Mouse (Mus musculus): ENCODE measurements around the gene Lhfp. TPM values are rescaled to one million over a fixed set of nuclear protein-coding genes. Genes with fewer than 3 reads are reported as not detected.
A peak's percentile ranks its signal among the peaks of the same experiment; 100 is the strongest.

Gene Lhfp
- polyA plus RNA-seq (2012; rRNA removed), result 114 and 132 TPM in 2 replicates

GRCm38 (mm10) chr3:53041411-53042239 lies at the start of gene Lhfp:
Lhfp (plus strand) TSS chr3:53041528.
- TF ChIP-seq POLR2A (IDR thresholded peaks at IDR 0.05; ENCODE audit: borderline replicate concordance, insufficient read depth, low read length) (peak; percentile 63; the same call in 1 of the 2 replicates), CTCF (IDR thresholded peaks at IDR 0.05; ENCODE audit: borderline replicate concordance, insufficient read depth, low read depth, low read length) (peak; percentile 24)
- DNase-seq, result peak; percentile 83 to 84
- WGBS, result under 1% methylated on average over 56 of the region's 58 CpGs
- Histone ChIP-seq H3K27me3 (ENCODE audit: control insufficient read depth, insufficient read depth, low read length) (no peaks in the 10 kb centered on the region), H3K4me1 (ENCODE audit: control insufficient read depth, insufficient read depth, low read length) (peaks cover 4% of the 10 kb centered on the region; the same call in 1 of the 2 replicates), H3K4me3 (replicated peaks; ENCODE audit: insufficient read depth, low read depth, low read length) (peak within 1 kb of the TSS; percentile 95), H3K27ac (ENCODE audit: insufficient read depth, low read length) (peak within 1 kb of the TSS; percentile 74)

GRCm38 (mm10) chr3:52993296-52993695 lies 48.0 kb upstream of the Lhfp start:
- Histone ChIP-seq H3K4me1 (ENCODE audit: control insufficient read depth, insufficient read depth, low read length) (no peaks in the 10 kb centered on the region), H3K27ac (ENCODE audit: insufficient read depth, low read length) (no peak overlapping the region), H3K27me3 (ENCODE audit: control insufficient read depth, insufficient read depth, low read length) (no peaks in the 10 kb centered on the region), H3K4me3 (replicated peaks; ENCODE audit: insufficient read depth, low read depth, low read length) (no peak overlapping the region)
- TF ChIP-seq POLR2A (IDR thresholded peaks at IDR 0.05; ENCODE audit: borderline replicate concordance, insufficient read depth, low read length), result no peak
- no peak for TF ChIP-seq CTCF (IDR thresholded peaks at IDR 0.05; ENCODE audit: borderline replicate concordance, insufficient read depth, low read depth, low read length)
- WGBS, result 88% methylated on average over 10 of the region's 10 CpGs
- DNase-seq, result no peak

DNA sequence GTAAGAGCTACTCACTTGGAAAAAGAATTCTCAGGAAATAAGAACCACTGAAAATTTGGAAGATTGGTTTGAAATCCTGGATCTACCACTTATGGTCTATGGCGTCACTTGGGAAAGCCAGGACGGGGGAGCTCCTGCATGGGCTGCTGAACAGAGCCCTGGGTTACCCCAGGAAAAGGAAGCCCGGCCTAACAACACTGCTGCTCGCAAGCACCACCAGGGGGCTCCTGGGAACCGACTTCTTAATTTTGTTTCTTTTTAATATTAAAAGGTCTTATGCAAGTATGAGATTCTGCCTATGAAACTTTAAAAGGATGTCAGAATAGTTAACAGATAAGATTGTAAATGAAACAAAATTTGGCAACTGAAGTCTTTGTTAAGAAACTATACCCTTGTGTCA lies 46.7 kb upstream of the Lhfp start:
- TF ChIP-seq POLR2A (IDR thresholded peaks at IDR 0.05; ENCODE audit: borderline replicate concordance, insufficient read depth, low read length) (no peak), CTCF (IDR thresholded peaks at IDR 0.05; ENCODE audit: borderline replicate concordance, insufficient read depth, low read depth, low read length) (peak; percentile 25; the same call in 1 of the 2 replicates)
- DNase-seq, result no peak
- Histone ChIP-seq H3K4me3 (replicated peaks; ENCODE audit: insufficient read depth, low read depth, low read length) (no peak overlapping the region), H3K27ac (ENCODE audit: insufficient read depth, low read length) (no peak overlapping the region), H3K27me3 (ENCODE audit: control insufficient read depth, insufficient read depth, low read length) (no peaks in the 10 kb centered on the region), H3K4me1 (ENCODE audit: control insufficient read depth, insufficient read depth, low read length) (no peaks in the 10 kb centered on the region)
- 55% methylated on average over 5 of the region's 5 CpGs for WGBS

DNA sequence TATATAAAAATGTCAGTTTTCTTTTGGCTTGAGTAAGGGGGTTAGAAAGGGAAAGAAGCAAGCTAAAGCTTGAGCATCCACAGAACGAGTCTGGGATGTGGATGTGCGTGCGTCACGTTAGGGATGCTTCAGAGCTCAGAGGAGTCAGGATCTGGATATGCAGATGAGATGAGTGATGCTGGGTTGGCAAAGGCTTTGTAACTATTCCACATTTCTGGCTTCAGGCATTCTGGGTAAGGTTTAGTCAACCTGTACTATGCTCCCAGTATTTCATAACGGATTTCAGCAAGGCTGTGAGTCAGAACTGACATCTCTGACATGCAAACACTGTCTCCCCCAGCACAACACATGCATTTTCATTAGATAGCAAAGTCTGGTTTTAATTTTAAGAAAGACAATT lies 44.7 kb upstream of the Lhfp start:
- no peak overlapping the region for H3K27ac ChIP-seq (ENCODE audit: insufficient read depth, low read length)

DNA sequence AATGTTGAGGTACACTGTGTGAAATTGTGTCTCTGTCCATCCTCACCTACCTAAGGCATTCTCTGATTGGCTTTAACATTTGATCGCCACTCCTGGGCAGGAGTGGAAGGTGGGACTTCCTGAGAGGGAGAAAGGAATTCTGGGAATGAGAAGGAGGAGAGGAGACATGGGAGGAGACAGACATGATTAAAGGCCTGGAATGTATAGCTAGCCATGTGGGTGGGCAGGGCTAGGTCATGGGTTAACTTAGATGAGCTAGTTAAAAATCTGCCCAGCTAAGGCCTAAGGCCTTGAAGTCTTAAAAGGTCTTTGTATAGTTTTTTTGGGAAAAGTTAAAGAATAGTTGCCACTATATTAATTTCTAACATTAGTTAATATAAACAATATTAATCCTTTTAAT lies 43.9 kb upstream of the Lhfp start:
- DNase-seq, result no peak
- H3K4me1 ChIP-seq (ENCODE audit: control insufficient read depth, insufficient read depth, low read length), result no peaks in the 10 kb centered on the region
- WGBS, result 93% methylated on average over 1 of the region's 1 CpGs
- H3K27me3 ChIP-seq (ENCODE audit: control insufficient read depth, insufficient read depth, low read length), result no peaks in the 10 kb centered on the region
- H3K4me3 ChIP-seq (replicated peaks; ENCODE audit: insufficient read depth, low read depth, low read length), result no peak overlapping the region
- H3K27ac ChIP-seq (ENCODE audit: insufficient read depth, low read length), result no peak overlapping the region
- no peak for TF ChIP-seq POLR2A (IDR thresholded peaks at IDR 0.05; ENCODE audit: borderline replicate concordance, insufficient read depth, low read length)
- TF ChIP-seq CTCF (IDR thresholded peaks at IDR 0.05; ENCODE audit: borderline replicate concordance, insufficient read depth, low read depth, low read length), result no peak

More for the DNA sequence above, 44.7 kb upstream of the Lhfp start:
- no peak for DNase-seq
- WGBS, result 84% methylated on average over 5 of the region's 5 CpGs
- Histone ChIP-seq H3K4me3 (replicated peaks; ENCODE audit: insufficient read depth, low read depth, low read length) (no peak overlapping the region), H3K27me3 (ENCODE audit: control insufficient read depth, insufficient read depth, low read length) (no peaks in the 10 kb centered on the region), H3K4me1 (ENCODE audit: control insufficient read depth, insufficient read depth, low read length) (no peaks in the 10 kb centered on the region)
- TF ChIP-seq POLR2A (IDR thresholded peaks at IDR 0.05; ENCODE audit: borderline replicate concordance, insufficient read depth, low read length) (no peak), CTCF (IDR thresholded peaks at IDR 0.05; ENCODE audit: borderline replicate concordance, insufficient read depth, low read depth, low read length) (no peak)

GRCm38 (mm10) chr3:52999016-52999744 lies 42.1 kb upstream of the Lhfp start:
- Histone ChIP-seq H3K4me1 (ENCODE audit: control insufficient read depth, insufficient read depth, low read length) (no peaks in the 10 kb centered on the region), H3K27me3 (ENCODE audit: control insufficient read depth, insufficient read depth, low read length) (no peaks in the 10 kb centered on the region), H3K4me3 (replicated peaks; ENCODE audit: insufficient read depth, low read depth, low read length) (no peak overlapping the region), H3K27ac (ENCODE audit: insufficient read depth, low read length) (no peak overlapping the region)
- no peak for TF ChIP-seq CTCF (IDR thresholded peaks at IDR 0.05; ENCODE audit: borderline replicate concordance, insufficient read depth, low read depth, low read length)
- 83% methylated on average over 15 of the region's 15 CpGs for WGBS
- no peak for DNase-seq

DNA sequence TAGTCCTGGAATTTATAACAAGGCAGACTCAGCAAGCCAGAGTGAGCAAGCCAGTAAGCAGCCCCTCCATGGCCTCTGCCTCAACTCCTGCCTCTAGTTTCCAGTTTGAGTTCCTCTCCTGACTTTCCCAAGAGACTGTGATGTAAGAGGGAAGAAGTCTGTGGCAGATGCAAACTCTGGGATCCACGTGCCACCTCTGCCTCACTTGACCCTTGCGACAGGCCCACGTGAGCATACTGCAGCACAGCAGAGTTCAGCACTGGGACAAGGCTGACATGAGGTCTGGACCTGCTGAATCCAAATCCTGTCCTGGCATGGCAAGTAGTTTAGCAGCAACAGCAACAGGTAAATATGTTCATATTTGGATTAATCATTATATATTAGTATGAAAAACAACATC lies 41.3 kb upstream of the Lhfp start:
- no peak overlapping the region for H3K4me3 ChIP-seq (replicated peaks; ENCODE audit: insufficient read depth, low read depth, low read length)
- no peak for DNase-seq
- H3K27me3 ChIP-seq (ENCODE audit: control insufficient read depth, insufficient read depth, low read length), result no peaks in the 10 kb centered on the region
- TF ChIP-seq POLR2A (IDR thresholded peaks at IDR 0.05; ENCODE audit: borderline replicate concordance, insufficient read depth, low read length) (no peak), CTCF (IDR thresholded peaks at IDR 0.05; ENCODE audit: borderline replicate concordance, insufficient read depth, low read depth, low read length) (no peak)
- H3K27ac ChIP-seq (ENCODE audit: insufficient read depth, low read length), result no peak overlapping the region
- 83% methylated on average over 3 of the region's 3 CpGs for whole genome bisulfite sequencing
- no peaks in the 10 kb centered on the region for H3K4me1 ChIP-seq (ENCODE audit: control insufficient read depth, insufficient read depth, low read length)
